Mouse (Mus musculus) small intestine, adult 2 months (tissue): ENCODE results near the gene Akr1c14. TPM values are rescaled to one million over a fixed set of nuclear protein-coding genes. Genes with fewer than 3 reads are reported as not detected.

Experiments
- H3K27ac ChIP-seq: fragments of 200-500 bp; 2 replicates; pipeline ENCODE4 v1.5.1; 2012; ENCODE audit warnings: low read depth, low read length, control low read depth, inconsistent platforms; ENCODE audit not compliant: insufficient read depth
- H3K27me3 ChIP-seq: fragments of 200-500 bp; 2 replicates; pipeline ENCODE4 v1.6.1; 2012; ENCODE audit warnings: mild to moderate bottlenecking, moderate library complexity, low read length, inconsistent platforms; ENCODE audit not compliant: control insufficient read depth, insufficient read depth
- H3K36me3 ChIP-seq: fragments of 200-500 bp; 2 replicates; pipeline ENCODE4 v1.6.1; 2012; ENCODE audit warnings: mild to moderate bottlenecking, low read length, control low read depth, inconsistent platforms; ENCODE audit not compliant: control insufficient read depth, insufficient read depth
- H3K4me1 ChIP-seq: fragments of 200-500 bp; 2 replicates; pipeline ENCODE4 v1.6.1; 2012; ENCODE audit warnings: low read length, inconsistent platforms, mixed read lengths; ENCODE audit not compliant: control insufficient read depth, insufficient read depth, insufficient read length
- H3K4me3 ChIP-seq: fragments of 200-500 bp; 2 replicates; pipeline ENCODE4 v1.5.1; 2012; ENCODE audit warnings: low read depth, mild to moderate bottlenecking, control low read depth, inconsistent platforms, low read length, moderate library complexity
- CTCF ChIP-seq: fragments of 200-500 bp; IDR thresholded peaks from 2 replicates; pipeline ENCODE4 v1.5.1; 2012; ENCODE audit warnings: low read depth, mild to moderate bottlenecking, control low read depth, inconsistent platforms, low read length, moderate library complexity, mixed read lengths; ENCODE audit not compliant: insufficient replicate concordance, insufficient read length; ENCODE audit errors: extremely low read depth
- POLR2A ChIP-seq: fragments of 200-500 bp; IDR thresholded peaks from 2 replicates; pipeline ENCODE4 v1.6.1; 2012; ENCODE audit warnings: low read depth, mild to moderate bottlenecking, control low read depth, inconsistent platforms, low read length, moderate library complexity
- WGBS: fragments of 180-500 bp; shearing (Covaris S2); methylation state at CpG from one replicate; pipeline ENCODE4 v1.1.7; 2018; 5-methylcytosine and 5-hydroxymethylcytosine counted together
- polyA plus RNA-seq: library from polyadenylated mRNA; depleted of rRNA; stranded (reverse); fragments of >200 nt; gene quantifications from 2 replicates; pipeline ENCODE4 v1.2.3, GENCODE M21; 2012

Gene Akr1c14
- polyA plus RNA-seq, 1 experiment = 0.44 TPM

- Histone ChIP-seq H3K36me3 (peaks cover 7% of the 10 kb centered on the region; the same call in 1 of the 2 replicates), H3K4me1 (peaks cover 3% of the 10 kb centered on the region; the same call in 1 of the 2 replicates), H3K4me3 (no peak overlapping the region), H3K27me3 (no peaks in the 10 kb centered on the region), H3K27ac (peak overlapping the region; percentile 57)
- no peak for TF ChIP-seq POLR2A
- no peak for TF ChIP-seq CTCF
- WGBS = 16% methylated on average over 3 of the region's 3 CpGs
These were observed 11.5 kb downstream of the Akr1c14 start for GRCm38 (mm10) chr13:4060214-4060730.

GRCm38 (mm10) chr13:4076517-4077435, 28.0 kb downstream of the Akr1c14 start:
- Histone ChIP-seq H3K36me3 (peaks cover 13% of the 10 kb centered on the region), H3K4me1 (no peaks in the 10 kb centered on the region), H3K4me3 (no peak overlapping the region), H3K27me3 (no peaks in the 10 kb centered on the region), H3K27ac (no peak overlapping the region)
- 80% methylated on average over 9 of the region's 9 CpGs for WGBS
- TF ChIP-seq POLR2A (no peak), CTCF (no peak)

- TF ChIP-seq CTCF (no peak), POLR2A (no peak)
These were observed 31.1 kb downstream of the Akr1c14 start for GRCm38 (mm10) chr13:4079876-4080275.

GRCm38 (mm10) chr13:4101691-4102090, 52.9 kb downstream of the Akr1c14 start:
- no peak for TF ChIP-seq POLR2A
- TF ChIP-seq CTCF = no peak
- H3K27ac ChIP-seq = no peak overlapping the region
- no peak overlapping the region for H3K4me3 ChIP-seq
- H3K4me1 ChIP-seq = 0 out of 2 replicates have a peak, but pooled peaks cover under 1% of the 10 kb centered on the region
- no peaks in the 10 kb centered on the region for H3K36me3 ChIP-seq
- no peaks in the 10 kb centered on the region for H3K27me3 ChIP-seq

More at GRCm38 (mm10) chr13:4079876-4080275, 31.1 kb downstream of the Akr1c14 start:
- no peak overlapping the region for H3K4me3 ChIP-seq
- no peaks in the 10 kb centered on the region for H3K27me3 ChIP-seq
- H3K27ac ChIP-seq = no peak overlapping the region
- peaks cover 13% of the 10 kb centered on the region for H3K36me3 ChIP-seq
- no peaks in the 10 kb centered on the region for H3K4me1 ChIP-seq

- Histone ChIP-seq H3K27ac (no peak overlapping the region), H3K4me1 (0 out of 2 replicates have a peak, but pooled peaks cover 2% of the 10 kb centered on the region), H3K27me3 (no peaks in the 10 kb centered on the region), H3K36me3 (no peaks in the 10 kb centered on the region), H3K4me3 (no peak overlapping the region)
- TF ChIP-seq CTCF (no peak), POLR2A (no peak)
These were observed 53.9 kb downstream of the Akr1c14 start for GRCm38 (mm10) chr13:4102721-4103120.

- no peak overlapping the region for H3K4me3 ChIP-seq
- 28% methylated on average over 6 of the region's 6 CpGs for WGBS
- H3K27me3 ChIP-seq = no peaks in the 10 kb centered on the region
- TF ChIP-seq POLR2A = no peak
- TF ChIP-seq CTCF = peak; percentile 62; the same call in 1 of the 2 replicates
- no peaks in the 10 kb centered on the region for H3K36me3 ChIP-seq
- 0 out of 2 replicates have a peak, but pooled peaks cover 2% of the 10 kb centered on the region for H3K4me1 ChIP-seq
- H3K27ac ChIP-seq = no peak overlapping the region
These were observed 61.7 kb downstream of the Akr1c14 start for GRCm38 (mm10) chr13:4110281-4111188.
